ENCODE assay signal across 29 mouse cellular contexts in genomic region chr7:108616781-108617180, GRCm38 (mm10). TPM values are rescaled to one million over a fixed set of nuclear protein-coding genes. Genes with fewer than 3 reads are reported as not detected.
DNase-seq lines count a peak whose midpoint lies in the region; ATAC-seq and TF ChIP-seq lines count a peak whose summit lies in the region.
"Not testable (repeated sequence)": the region's sequence is repeated elsewhere in the genome, so short reads cannot be mapped to it uniquely, and the experiment has no call there.
"Had no signal": no experiment of that assay in that cellular context is flagged by ENCODE, and none has a peak within 500 bp of the region (broad histone marks: within the 10 kb centered on the region; RNA-seq: fewer than 3 reads in every experiment).

No protein-coding gene starts in this region.

- not testable (repeated sequence) for H3K36me3 ChIP-seq in ES-E14 (ENCODE audit: control insufficient read depth, insufficient read depth, low read length, poor library complexity, severe bottlenecking); intestine, embryonic 15.5 days; stomach, embryonic 15.5 days

- not testable (repeated sequence) for H3K9me3 ChIP-seq in ES-E14 (ENCODE audit: control insufficient read depth, insufficient read depth, low read depth, low read length); intestine, embryonic 15.5 days; stomach, embryonic 15.5 days

- DNase-seq in ES-E14 (ENCODE audit: low read depth, low spot score): not testable (repeated sequence)
- peak; percentile 18 for DNase-seq in WW6 (ENCODE audit: low read depth, low spot score)
- peak; percentile 59 for DNase-seq in large intestine, adult 2 months (ENCODE audit: low read depth, low spot score)

- H3K4me2 ChIP-seq in intestine, embryonic 15.5 days (replicated peaks); stomach, embryonic 15.5 days: not testable (repeated sequence)

- H3K4me1 ChIP-seq in ES-E14 (ENCODE audit: control insufficient read depth in 2 of 2, insufficient read depth in 2 of 2, low read length in 2 of 2, poor library complexity in 1 of 2); intestine, embryonic 15.5 days (replicated peaks); stomach, embryonic 15.5 days: not testable (repeated sequence)

- in situ Hi-C loops in ES-E14 (cut with MboI; ENCODE audit: low sequenced_read_pairs in 2 of 2, unreplicated experiment in 2 of 2): not testable (repeated sequence)

- H3K4me3 ChIP-seq in ES-E14 (ENCODE audit: insufficient read depth in 1 of 2, low read depth in 1 of 2, low read length in 2 of 2, poor library complexity in 1 of 2, severe bottlenecking in 1 of 2); intestine, embryonic 15.5 days (replicated peaks); stomach, embryonic 15.5 days (replicated peaks): not testable (repeated sequence)

- peak; percentile 96 for ATAC-seq in intestine, embryonic 15.5 days
- ATAC-seq in stomach, embryonic 15.5 days (ENCODE audit: insufficient read depth, low FRiP score, low read depth): peak; percentile 60

- not testable (repeated sequence) for H3K9ac ChIP-seq in ES-E14 (ENCODE audit: insufficient read depth, low read depth, low read length, poor library complexity, severe bottlenecking); intestine, embryonic 15.5 days; stomach, embryonic 15.5 days

- H3K27me3 ChIP-seq in intestine, embryonic 15.5 days (replicated peaks); stomach, embryonic 15.5 days (replicated peaks): not testable (repeated sequence)

- WGBS in intestine, embryonic 15.5 days: 48% methylated on average over 3 of the region's 3 CpGs
- WGBS in large intestine, adult 2 months: 15% methylated on average over 3 of the region's 3 CpGs
- 48% methylated on average over 3 of the region's 3 CpGs for WGBS in stomach, embryonic 15.5 days

- H3K27ac ChIP-seq in ES-E14 (ENCODE audit: insufficient read depth, low read depth, low read length, poor library complexity, severe bottlenecking); intestine, embryonic 15.5 days; stomach, embryonic 15.5 days: not testable (repeated sequence)

TF ChIP-seq in ES-E14, 5 proteins besides CTCF, POLR2A, EP300 and RAD21:
- TF ChIP-seq ZNF384 (IDR thresholded peaks at IDR 0.05; ENCODE audit: low read depth, low read length): peak; percentile 88; the same call in 1 of the 2 replicates

RNA-seq across cellular contexts. Expression of gene Olfr507, which starts 4.8 kb away (rescaled TPM):
- total RNA-seq in ES-E14 (2012; rRNA removed): not detected in 2 replicates
- not detected in 2 replicates for polyA plus RNA-seq in intestine, embryonic 15.5 days (2015; fragmentation: Nextera tagmentation; extraction: Ambion mirVana)
- polyA plus RNA-seq in large intestine, adult 2 months (2012; rRNA removed): not detected in 2 replicates
- not detected in 2 replicates for polyA plus RNA-seq in stomach, embryonic 15.5 days (2015; fragmentation: Nextera tagmentation; extraction: Ambion mirVana)
- total RNA-seq: adrenal gland, adult 8-10 months; adrenal gland, postnatal 25 days; gastrocnemius, adult 8-10 months; gastrocnemius, postnatal 25 days; heart, adult 18-20 months; heart, postnatal 10 days; heart, postnatal 36 days; MEL had no signal
- polyA plus RNA-seq: activated CD4-positive, CD25-positive, alpha-beta regulatory T cell, adult 4 months; brain, embryonic 14.5 days; C2C12; CD4-positive, CD25-positive, alpha-beta regulatory T cell, adult 4 months; cortical plate, adult 2 months; embryonic facial prominence, embryonic 10.5 days; embryonic facial prominence, embryonic 13.5 days; erythroblast, embryonic 14.5 days; forebrain, embryonic 12.5 days; forebrain, embryonic 15.5 days; gonadal fat pad, adult 2 months; heart, embryonic 12.5 days; heart, embryonic 15.5 days; hindbrain, embryonic 10.5 days; hindbrain, embryonic 13.5 days; hindbrain, embryonic 16.5 days had no signal

RNA-seq across cellular contexts. Expression of gene Olfr506, which starts 6.2 kb away (rescaled TPM):
- not detected in 2 replicates for total RNA-seq in ES-E14 (2012; rRNA removed)
- polyA plus RNA-seq in intestine, embryonic 15.5 days (2015; fragmentation: Nextera tagmentation; extraction: Ambion mirVana): 0.04 TPM in 1 of 2 replicates, not detected in the other
- not detected in 2 replicates for polyA plus RNA-seq in large intestine, adult 2 months (2012; rRNA removed)
- not detected in 2 replicates for polyA plus RNA-seq in stomach, embryonic 15.5 days (2015; fragmentation: Nextera tagmentation; extraction: Ambion mirVana)
- total RNA-seq: adrenal gland, adult 8-10 months; adrenal gland, postnatal 25 days; gastrocnemius, adult 8-10 months; gastrocnemius, postnatal 25 days; heart, adult 18-20 months; heart, postnatal 10 days; heart, postnatal 36 days; MEL had no signal
- polyA plus RNA-seq: activated CD4-positive, CD25-positive, alpha-beta regulatory T cell, adult 4 months; brain, embryonic 14.5 days; CD4-positive, CD25-positive, alpha-beta regulatory T cell, adult 4 months; cortical plate, adult 2 months; embryonic facial prominence, embryonic 10.5 days; embryonic facial prominence, embryonic 13.5 days; erythroblast, embryonic 14.5 days; forebrain, embryonic 12.5 days; forebrain, embryonic 15.5 days; gonadal fat pad, adult 2 months; heart, embryonic 12.5 days; heart, embryonic 15.5 days; hindbrain, embryonic 10.5 days; hindbrain, embryonic 13.5 days; hindbrain, embryonic 16.5 days had no signal

RNA-seq across cellular contexts. Expression of gene Olfr508, which starts 13.0 kb away (rescaled TPM):
- not detected in 2 replicates for total RNA-seq in ES-E14 (2012; rRNA removed)
- polyA plus RNA-seq in intestine, embryonic 15.5 days (2015; fragmentation: Nextera tagmentation; extraction: Ambion mirVana): not detected in 2 replicates
- not detected in 2 replicates for polyA plus RNA-seq in large intestine, adult 2 months (2012; rRNA removed)
- polyA plus RNA-seq in stomach, embryonic 15.5 days (2015; fragmentation: Nextera tagmentation; extraction: Ambion mirVana): not detected in 2 replicates
- total RNA-seq: adrenal gland, adult 8-10 months; adrenal gland, postnatal 25 days; gastrocnemius, adult 8-10 months; gastrocnemius, postnatal 25 days; heart, adult 18-20 months; heart, postnatal 10 days; heart, postnatal 36 days; MEL had no signal
- polyA plus RNA-seq: activated CD4-positive, CD25-positive, alpha-beta regulatory T cell, adult 4 months; brain, embryonic 14.5 days; C2C12; CD4-positive, CD25-positive, alpha-beta regulatory T cell, adult 4 months; cortical plate, adult 2 months; embryonic facial prominence, embryonic 10.5 days; embryonic facial prominence, embryonic 13.5 days; erythroblast, embryonic 14.5 days; forebrain, embryonic 12.5 days; forebrain, embryonic 15.5 days; gonadal fat pad, adult 2 months; heart, embryonic 12.5 days; heart, embryonic 15.5 days; hindbrain, embryonic 10.5 days; hindbrain, embryonic 13.5 days; hindbrain, embryonic 16.5 days had no signal

RNA-seq across cellular contexts. Expression of gene Olfr509, which starts 34.9 kb away (rescaled TPM):
- not detected in 2 replicates for total RNA-seq in ES-E14 (2012; rRNA removed)
- polyA plus RNA-seq in intestine, embryonic 15.5 days (2015; fragmentation: Nextera tagmentation; extraction: Ambion mirVana): not detected in 2 replicates
- not detected in 2 replicates for polyA plus RNA-seq in large intestine, adult 2 months (2012; rRNA removed)
- not detected in 2 replicates for polyA plus RNA-seq in stomach, embryonic 15.5 days (2015; fragmentation: Nextera tagmentation; extraction: Ambion mirVana)
- total RNA-seq: adrenal gland, postnatal 25 days; gastrocnemius, adult 8-10 months; gastrocnemius, postnatal 25 days; heart, adult 18-20 months; heart, postnatal 10 days; heart, postnatal 36 days; MEL had no signal
- polyA plus RNA-seq: activated CD4-positive, CD25-positive, alpha-beta regulatory T cell, adult 4 months; brain, embryonic 14.5 days; C2C12; CD4-positive, CD25-positive, alpha-beta regulatory T cell, adult 4 months; cortical plate, adult 2 months; embryonic facial prominence, embryonic 10.5 days; forebrain, embryonic 12.5 days; forebrain, embryonic 15.5 days; gonadal fat pad, adult 2 months; heart, embryonic 12.5 days; heart, embryonic 15.5 days; hindbrain, embryonic 10.5 days; hindbrain, embryonic 16.5 days had no signal

RNA-seq across cellular contexts. Expression of gene Olfr510, which starts 49.4 kb away (rescaled TPM):
- total RNA-seq in ES-E14 (2012; rRNA removed): not detected in 2 replicates
- not detected in 2 replicates for polyA plus RNA-seq in intestine, embryonic 15.5 days (2015; fragmentation: Nextera tagmentation; extraction: Ambion mirVana)
- not detected in 2 replicates for polyA plus RNA-seq in large intestine, adult 2 months (2012; rRNA removed)
- not detected in 2 replicates for polyA plus RNA-seq in stomach, embryonic 15.5 days (2015; fragmentation: Nextera tagmentation; extraction: Ambion mirVana)
- total RNA-seq: adrenal gland, adult 8-10 months; adrenal gland, postnatal 25 days; gastrocnemius, adult 8-10 months; gastrocnemius, postnatal 25 days; heart, adult 18-20 months; heart, postnatal 10 days; heart, postnatal 36 days; MEL had no signal
- polyA plus RNA-seq: activated CD4-positive, CD25-positive, alpha-beta regulatory T cell, adult 4 months; brain, embryonic 14.5 days; C2C12; CD4-positive, CD25-positive, alpha-beta regulatory T cell, adult 4 months; cortical plate, adult 2 months; embryonic facial prominence, embryonic 10.5 days; embryonic facial prominence, embryonic 13.5 days; erythroblast, embryonic 14.5 days; forebrain, embryonic 12.5 days; forebrain, embryonic 15.5 days; gonadal fat pad, adult 2 months; heart, embryonic 12.5 days; heart, embryonic 15.5 days; hindbrain, embryonic 10.5 days; hindbrain, embryonic 13.5 days; hindbrain, embryonic 16.5 days had no signal
